Mouse (Mus musculus) layer of hippocampus, adult 9-11 months (tissue): ENCODE measurements around the gene Fgfrl1.
"Not testable (repeated sequence)": the region's sequence is repeated elsewhere in the genome, so short reads cannot be mapped to it uniquely, and the experiment has no call there.

Source experiments
- DNase-seq: peaks from one replicate; pipeline ENCODE4 v3.0.0; 2022

Gene Fgfrl1

DNA sequence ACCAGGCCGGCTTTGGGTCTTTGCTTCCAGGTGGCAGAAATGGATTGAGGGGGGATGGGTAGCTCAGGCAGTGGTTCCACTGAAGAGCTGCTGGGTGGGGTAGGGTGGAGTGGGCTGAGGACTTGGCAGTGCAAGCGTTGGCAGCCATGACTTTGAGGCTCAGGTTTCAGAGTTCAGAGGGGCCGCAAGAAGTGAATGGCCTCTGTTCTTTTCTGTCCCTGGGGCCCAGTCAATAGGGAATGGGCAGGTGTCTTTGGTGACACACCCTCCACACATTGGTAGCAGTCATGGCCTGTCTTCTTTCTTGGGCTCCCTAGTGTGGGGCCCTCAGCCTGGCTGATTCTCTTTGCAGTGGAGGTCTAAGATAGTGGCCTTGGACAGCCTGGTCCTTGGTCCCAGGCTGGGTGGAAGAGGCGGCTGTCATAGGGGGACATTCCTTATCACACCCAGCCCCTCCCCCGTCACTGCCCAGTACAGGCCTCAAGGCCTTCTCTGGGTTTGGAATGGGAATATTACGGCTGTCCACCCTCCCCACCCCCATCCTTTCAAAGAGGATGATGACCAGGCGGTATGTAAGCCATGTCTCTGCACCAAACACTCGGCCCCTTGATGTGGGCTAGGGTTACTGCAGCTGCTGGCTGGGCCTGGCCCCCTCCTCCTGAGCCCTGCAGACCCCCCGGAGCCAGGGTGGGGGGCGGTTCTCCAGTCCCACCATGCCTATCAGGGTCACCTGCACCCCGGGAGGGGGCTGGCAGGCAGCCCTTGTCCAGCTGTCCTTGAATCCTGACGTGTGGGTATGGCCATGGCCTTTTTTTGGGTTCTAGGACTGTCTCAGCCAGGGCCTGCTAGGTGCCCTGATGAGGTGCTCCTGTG lies 11.8 kb downstream of the Fgfrl1 start:
- no peak for DNase-seq

DNA sequence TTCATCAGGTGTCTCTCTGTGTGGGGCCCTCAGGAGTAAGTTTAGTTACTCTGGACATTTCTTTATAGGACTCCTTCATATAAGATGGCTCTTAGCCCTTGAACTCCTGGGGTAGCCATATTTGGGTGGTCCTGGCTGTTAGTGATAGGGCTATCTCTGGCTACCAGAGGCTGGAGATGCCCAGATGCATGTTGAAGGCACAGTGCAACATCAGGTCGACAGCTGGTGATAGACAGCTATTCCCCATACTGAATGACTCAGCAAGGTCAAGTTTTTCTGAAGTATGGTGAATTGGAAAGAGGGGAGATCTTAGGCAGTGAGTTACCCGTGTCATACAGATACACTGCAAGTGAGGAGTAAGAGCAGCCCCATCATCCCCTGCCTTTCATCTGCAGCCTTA lies 15.6 kb downstream of the Fgfrl1 start:
- no peak for DNase-seq

DNA sequence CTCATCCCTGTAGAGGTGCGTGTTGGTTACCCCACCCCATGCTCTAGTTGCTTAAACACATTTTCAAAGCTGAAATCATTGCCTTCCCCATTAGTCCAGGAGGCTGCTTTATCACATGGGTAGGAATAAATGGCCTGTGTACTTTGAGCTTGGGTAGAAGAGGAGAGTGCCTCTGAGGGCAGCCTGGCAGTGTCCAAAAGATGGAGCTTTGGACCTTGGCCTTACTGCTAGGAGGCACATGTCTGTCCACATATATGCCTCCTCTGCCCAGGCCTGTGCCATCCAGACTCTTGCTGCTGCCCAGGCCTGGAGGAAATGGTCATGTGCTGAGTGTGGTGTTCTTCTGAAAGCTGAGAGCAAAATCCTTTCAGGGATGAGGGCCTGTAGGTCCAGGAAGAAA lies 16.2 kb downstream of the Fgfrl1 start:
- no peak for DNase-seq

DNA sequence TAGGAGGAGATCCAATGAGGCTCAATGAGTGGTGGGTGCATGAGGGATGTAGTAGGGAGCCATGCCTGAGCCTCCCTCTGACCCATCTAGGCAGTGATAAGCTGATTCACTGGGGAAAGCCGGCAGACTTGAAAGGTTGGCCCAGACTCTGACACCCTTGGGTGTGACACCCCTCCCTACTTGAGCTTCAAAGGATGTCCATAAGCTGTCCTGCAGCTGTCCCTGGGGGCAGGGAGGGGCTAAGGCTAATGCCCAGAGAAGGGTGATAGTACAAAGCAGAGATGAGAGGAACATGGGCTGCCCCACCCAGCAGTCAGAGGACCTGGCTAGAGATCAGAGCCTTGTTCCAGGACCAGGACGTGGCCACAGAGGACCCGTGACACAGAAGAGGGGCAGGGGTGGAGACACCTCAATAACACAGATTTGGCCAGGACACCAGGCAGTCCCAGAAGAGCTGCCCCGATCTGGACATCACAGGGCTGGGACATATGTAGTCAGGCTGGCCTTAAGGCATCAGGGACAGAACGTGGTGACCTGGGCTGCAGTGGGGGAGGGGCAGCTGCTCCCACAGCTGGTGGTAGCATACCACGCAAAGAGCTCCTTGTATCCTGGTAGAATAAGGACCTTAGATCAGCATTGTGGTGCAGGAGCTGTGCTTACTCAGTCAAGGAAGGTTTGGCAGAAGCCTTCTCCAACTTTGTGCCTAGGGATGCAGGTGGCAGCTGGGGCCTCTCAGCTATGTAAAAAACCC lies 17.0 kb downstream of the Fgfrl1 start:
- no peak for DNase-seq

DNA sequence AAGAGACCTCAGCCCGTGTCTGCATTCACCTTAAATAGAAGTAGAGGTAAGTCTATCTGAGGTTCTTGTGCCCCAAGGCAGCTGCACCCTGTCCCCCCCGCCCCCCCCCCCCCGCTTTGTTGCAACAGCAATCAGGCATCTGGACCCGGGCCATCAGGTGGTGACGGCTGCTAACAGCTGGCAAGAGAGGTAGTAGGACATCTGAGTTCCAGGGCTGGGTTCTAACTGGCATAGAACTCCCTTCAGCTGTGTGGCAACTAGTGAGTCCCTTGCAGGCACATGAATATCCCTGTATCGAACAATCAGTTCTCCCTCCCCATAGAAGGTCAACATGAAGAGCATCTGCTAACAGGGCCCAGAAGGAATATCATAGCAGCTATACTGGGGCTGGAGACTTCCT lies 19.8 kb downstream of the Fgfrl1 start:
- DNase-seq, result no peak

DNA sequence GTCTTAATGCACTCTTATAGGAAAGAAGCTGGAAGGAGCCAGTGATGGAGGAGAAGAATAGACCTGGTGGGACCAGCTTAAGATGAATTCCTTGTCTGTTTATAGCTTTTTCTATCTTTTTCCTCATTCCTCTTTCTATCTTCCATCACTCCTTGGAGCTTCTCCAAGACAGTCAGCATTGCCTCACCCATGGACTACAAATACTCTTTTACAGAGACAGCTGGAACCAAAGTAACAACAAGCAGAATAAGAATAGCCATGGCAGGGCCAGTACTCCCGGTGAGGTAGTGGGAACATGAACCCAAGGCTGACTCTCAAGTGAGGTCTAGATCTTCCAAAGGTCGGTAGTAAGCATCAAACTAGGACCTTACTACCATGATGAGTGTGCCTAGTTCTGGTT lies 20.9 kb downstream of the Fgfrl1 start:
- no peak for DNase-seq

DNA sequence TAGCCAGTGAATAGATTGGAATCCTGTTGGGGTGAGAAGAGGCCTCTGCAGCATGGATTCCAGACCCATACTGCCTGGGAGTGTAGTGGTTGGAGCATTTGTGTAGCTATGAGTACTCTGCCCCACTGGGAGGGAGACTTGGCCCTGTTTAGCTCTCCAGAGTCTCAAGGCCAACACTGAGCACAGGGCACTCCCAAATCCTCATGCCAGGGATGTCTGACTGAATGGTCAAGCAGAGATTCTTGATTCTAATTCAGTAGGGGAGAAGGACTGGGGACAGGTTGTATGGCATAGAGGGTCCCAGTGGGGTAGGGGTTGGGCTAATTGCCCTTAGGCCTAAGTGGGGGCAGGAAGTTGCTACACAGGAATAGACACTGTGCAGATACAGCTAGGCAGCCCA lies 21.5 kb downstream of the Fgfrl1 start:
- DNase-seq, result no peak

DNA sequence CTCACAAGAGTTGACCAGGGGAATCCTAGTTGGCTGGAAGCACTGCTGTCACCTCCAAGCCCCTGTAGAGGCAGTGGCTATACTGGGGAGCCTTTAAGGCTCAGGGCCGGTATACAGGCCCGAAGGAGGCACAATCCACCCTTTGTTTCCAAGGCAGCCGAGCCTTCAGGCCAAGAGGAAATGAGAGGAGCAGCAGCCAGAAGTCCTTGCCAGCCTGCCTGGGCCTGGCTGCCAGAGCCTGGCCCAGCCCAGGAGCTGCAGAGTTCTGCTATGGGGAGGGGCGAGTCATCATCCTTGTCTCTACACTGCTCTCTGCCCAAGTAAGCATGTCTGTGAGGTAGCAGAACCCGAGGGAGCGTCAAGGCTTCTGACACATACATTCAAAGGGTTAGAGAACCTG lies 22.0 kb downstream of the Fgfrl1 start:
- DNase-seq, result peak; percentile 55

DNA sequence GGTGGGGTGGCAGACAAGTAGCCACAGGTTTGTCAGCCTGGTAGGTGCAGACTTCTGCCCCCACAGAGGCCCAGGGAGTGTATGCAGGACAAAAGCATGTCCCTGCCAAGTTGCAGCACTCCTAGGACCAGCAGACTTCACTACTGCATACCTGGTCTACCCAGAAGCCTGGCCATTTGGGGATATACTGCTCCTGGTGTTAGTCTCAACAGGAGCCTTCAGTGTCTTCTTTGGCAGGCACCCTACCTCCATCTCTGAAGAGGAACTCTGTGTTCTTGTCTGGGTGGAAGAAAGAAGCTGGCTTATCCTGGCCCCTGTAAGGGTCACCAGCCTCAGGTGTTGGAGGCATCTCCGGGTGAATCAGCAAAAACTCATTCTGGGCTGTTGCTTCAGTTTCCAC lies 23.8 kb downstream of the Fgfrl1 start:
- DNase-seq, result no peak

DNA sequence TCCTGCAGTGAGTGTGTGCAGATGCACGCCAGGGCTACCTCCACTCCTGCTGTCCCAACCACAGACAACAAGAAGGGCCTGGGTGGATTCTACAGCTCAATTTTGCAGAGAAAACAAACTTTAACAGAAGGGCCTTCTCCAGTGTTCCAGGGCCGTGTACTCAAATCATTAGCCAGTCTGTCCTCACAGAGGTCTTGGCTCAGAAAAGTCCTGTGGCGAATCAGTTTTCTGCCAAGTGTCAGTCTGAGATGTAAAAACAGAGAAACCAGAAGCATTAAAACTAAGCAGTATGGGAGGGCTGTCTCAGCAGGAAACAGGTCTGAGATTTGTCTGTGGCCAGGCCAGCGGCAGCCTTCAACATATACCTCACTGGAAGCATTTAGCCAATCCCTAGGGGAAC lies 25.9 kb downstream of the Fgfrl1 start:
- peak; percentile 22 for DNase-seq

DNA sequence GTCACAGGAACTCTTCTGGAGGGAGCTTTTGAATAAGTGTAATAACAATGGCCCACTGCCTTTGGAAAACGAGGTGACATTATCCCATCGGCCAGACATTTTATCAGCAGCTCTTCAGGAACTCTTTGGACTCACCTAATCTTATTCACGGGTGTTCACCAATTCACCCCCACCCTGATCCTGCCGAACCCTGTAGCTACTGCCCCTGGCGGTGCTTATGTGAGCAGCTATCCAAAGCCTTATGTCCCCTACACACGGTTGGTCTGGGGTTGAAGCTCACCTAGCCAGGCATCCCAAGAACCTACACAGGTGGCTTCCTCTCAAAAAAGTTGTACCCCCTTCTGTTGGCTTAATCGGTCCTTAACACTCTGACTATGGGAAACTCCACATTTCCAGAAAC lies 27.6 kb downstream of the Fgfrl1 start:
- DNase-seq, result no peak

DNA sequence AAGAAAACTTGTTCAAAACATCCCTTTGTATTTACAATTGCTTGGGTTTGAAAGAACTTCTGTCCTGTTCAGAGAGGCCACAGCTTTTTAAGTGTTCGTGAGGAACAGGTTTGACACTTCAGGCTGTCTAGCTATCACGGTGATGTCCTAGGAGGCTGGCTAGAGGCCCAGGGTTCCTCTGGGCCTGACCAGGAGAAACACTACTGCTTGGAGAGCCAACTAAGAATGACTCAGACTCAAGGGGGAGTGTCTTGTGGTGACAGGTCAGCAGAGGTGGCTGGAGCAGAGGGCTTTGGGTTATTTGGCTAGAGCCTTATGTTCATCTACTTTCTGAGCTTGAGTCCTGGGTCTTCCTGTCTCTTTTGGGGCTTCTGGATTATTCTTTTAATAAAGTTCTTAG lies 31.8 kb downstream of the Fgfrl1 start:
- DNase-seq, result no peak

DNA sequence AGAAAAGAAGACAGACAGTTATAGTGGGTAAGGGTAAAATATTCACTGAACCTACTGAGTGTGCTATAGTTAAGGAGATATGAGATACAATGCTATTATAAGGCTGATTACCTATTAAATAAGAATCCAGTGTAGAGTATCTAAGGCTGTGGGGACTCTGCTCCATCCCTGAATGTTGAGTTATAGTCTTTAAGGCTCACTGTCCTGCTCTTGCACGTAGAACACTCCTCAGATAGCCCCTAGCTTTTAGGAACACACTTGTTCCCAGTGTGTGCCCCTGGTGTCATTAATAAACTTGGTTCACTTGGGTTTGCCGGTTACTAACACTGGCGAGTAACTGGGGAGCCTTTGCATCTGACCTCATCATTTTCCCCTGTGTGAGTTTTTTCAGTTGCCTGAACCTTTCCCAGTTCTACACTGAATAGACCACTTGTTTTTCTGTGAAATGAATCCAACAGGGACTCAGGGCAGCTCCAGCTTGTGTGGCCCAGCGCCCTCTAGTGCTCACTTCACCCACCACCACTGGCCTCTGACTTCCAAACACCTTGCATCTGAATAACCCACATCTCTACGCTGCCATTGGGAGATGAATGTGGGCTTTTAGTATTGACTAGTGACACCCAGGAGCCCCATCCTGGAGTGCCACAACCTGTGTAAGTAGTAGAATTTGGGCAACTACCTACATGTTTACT lies 34.5 kb downstream of the Fgfrl1 start:
- peak; percentile 65 for DNase-seq

DNA sequence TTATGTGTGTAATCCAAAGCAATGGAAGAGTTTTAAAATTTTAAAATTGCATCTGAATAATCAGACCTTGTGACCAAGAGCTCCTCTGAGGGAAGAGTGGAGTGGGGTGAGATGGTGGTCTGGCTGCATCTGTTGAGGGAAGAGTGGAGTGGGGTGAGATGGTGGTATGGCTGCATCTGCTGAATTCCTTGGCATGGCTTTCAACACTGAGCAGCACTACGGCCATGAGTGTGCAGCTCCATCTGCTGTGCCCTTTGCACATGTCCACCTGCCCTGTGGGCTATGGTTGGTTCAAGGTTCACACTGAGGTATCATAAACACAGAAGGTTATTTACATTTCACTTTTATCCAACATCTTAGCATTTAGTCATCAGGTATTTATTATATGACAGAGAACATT lies 35.2 kb downstream of the Fgfrl1 start:
- no peak for DNase-seq

DNA sequence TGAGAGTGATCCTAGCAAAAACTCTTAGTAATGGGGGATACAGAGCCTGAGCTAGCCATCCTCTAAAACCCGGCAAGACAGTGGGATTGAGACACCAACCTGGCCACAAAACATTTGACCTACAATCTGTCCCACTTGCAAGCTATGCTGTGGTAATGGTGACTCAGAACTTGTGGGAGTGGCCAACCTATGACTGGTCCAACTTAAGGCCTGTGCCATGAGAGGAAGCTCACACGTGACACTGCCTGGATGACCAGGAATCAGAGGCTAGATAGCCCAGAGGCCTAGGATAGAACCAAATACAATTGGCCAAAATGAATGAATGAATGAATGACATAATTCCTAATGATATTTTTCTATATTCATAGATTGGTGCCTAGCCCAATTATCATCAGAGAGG lies 49.7 kb downstream of the Fgfrl1 start:
- no peak for DNase-seq

DNA sequence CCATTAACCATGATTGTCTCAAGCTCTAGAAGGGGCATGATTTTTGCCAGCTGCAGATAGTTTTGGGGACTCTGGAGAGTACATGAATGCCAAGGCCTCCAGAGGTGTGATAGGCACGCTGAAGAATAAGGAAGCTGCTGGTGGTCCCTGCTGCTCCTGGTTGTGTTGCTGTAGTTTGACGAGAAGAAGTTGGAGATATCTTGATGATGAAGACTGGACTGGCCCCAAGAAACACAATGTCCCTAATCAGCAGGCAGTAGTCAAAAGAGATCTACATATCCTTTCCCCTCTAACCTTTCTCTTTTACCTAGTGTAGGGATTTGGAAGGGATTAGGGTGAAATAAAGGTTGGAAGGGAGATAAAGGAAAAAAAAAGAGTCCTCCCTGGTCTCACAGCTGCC lies 50.4 kb downstream of the Fgfrl1 start:
- no peak for DNase-seq

DNA sequence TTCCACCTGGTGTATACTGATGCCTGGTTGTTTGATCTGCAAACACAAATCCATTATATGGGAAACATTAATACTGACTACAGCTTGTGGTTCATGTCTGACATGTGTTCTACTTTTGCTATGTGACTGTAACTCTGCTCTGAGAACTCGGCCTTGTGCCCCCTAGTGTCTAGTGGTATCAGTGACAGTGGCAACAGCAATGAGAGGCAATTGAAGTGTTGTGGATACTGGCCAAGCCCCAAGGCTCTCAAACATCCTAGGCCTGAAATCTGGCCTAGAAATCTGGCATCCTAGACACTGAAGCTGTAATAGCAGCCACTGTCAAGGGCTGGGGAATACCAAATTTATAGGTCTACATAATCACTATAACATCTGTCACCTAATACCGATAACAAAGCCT lies 51.7 kb downstream of the Fgfrl1 start:
- no peak for DNase-seq

DNA sequence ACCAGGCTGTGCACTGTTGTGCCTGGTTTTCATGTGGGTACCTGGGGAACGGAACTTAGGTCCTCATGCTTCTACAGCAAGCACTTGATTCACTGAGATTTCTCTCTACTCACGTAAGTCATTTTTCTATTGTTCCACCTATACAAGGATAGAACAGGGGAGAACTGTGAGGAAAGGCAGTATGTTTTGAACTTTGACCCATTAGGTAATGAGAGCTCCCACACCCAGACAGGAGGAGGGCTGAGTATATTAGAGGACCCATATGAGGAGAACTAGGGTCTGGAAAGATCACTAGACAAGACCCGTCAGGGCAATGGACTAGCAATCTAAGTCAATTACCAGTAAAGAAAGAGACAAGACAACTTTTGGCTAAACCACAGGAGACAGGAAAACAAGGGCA lies 52.4 kb downstream of the Fgfrl1 start:
- no peak for DNase-seq

DNA sequence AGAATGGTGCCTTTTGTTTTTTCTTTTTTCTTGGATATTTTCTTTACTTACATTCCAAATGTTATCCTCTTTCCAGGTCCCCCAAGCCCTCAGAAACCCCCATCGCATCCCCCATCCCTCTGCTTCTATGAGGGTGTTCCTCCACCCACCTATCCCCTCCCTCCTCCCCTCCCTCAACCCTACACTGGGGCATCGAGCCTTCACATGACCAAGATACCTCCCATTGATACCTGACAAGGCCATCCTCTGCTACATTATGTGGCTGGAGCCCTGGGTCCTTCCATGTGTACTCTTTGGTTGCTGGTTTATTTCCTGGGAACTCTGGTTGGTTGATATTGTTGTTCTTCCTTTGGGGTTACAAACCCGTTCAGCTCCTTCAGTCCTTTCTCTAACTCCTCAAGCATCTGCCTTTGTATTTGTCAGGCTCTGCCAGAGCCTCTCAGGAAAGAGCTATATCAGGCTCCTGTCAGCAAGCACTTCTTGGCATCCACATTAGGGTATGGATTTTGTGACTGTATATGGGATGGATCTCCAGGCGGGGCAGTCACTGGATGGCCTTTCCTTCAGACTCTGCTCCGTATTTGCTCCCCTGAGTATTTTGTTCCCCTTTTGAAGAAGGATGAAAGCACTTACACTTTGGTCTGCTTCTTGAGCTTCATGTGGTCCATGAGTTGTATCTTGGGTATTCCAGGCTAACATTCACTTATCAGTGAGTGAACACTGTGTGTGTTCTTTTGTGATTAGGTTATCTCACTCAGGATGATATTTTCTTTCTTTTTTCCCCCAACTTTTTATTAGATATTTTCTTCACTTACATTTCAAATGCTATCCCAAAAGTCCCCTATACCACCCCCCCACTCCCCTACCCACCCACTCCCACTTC lies 58.4 kb downstream of the Fgfrl1 start:
- DNase-seq, result no peak

DNA sequence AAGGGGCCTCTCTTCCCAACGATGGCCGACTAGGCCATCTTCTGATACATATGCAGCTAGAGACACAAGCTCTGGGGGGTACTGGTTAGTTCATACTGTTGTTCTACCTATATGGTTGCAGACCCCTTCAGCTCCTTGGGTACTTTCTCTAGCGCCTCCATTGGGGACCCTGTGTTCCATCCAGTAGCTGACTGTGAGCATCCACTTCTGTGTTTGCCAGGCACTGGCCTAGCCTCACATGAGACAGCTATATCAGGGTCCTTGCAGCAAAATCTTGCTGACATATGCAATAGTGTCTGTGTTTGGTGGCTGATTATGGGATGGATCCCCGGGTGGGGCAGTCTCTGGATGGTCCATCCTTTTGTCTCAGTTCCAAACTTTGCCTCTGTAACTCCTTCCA lies 59.1 kb downstream of the Fgfrl1 start:
- DNase-seq, result not testable (repeated sequence)
